ENCODE assay signal across 23 mouse cellular contexts in genomic region chr5:39069683-39070082, GRCm38 (mm10).
"Had no signal": no experiment of that assay in that cellular context is flagged by ENCODE, and none has a peak within 500 bp of the region (broad histone marks: within the 10 kb centered on the region; RNA-seq: fewer than 3 reads in every experiment).

No protein-coding gene starts in this region.

- H3K4me2 ChIP-seq: limb, embryonic 13.5 days; liver, embryonic 12.5 days; liver, embryonic 15.5 days; neural tube, embryonic 13.5 days had no signal

- H3K9ac ChIP-seq: limb, embryonic 13.5 days; liver, embryonic 12.5 days; liver, embryonic 15.5 days; neural tube, embryonic 13.5 days had no signal

- H3K9me3 ChIP-seq: limb, embryonic 10.5 days; limb, embryonic 13.5 days; liver, embryonic 12.5 days; liver, embryonic 15.5 days; neural tube, embryonic 13.5 days had no signal

- ATAC-seq: liver, embryonic 12.5 days had no signal

- DNase-seq: kidney, adult 18-20 months; kidney, adult 9 months; kidney, postnatal 14 days; layer of hippocampus, adult 9-11 months; liver; lung, adult 2 months; lung, postnatal 10 days; lung, postnatal 36 days; right cerebral cortex, adult 18-20 months; right cerebral cortex, postnatal 14 days; right cerebral cortex, postnatal 4 days; thymus, adult 2 months; thymus, postnatal 14 days; thymus, postnatal 4 days had no signal

- H3K4me3 ChIP-seq: layer of hippocampus, adult 2 months; limb, embryonic 10.5 days; limb, embryonic 13.5 days; liver, embryonic 12.5 days; liver, embryonic 15.5 days; megakaryocyte, embryonic 14.5 days; myocyte; neural tube, embryonic 13.5 days had no signal

- H3K27me3 ChIP-seq: limb, embryonic 13.5 days; liver, embryonic 12.5 days; liver, embryonic 15.5 days; megakaryocyte, embryonic 14.5 days; neural tube, embryonic 13.5 days had no signal

- H3K36me3 ChIP-seq: limb, embryonic 10.5 days; limb, embryonic 13.5 days; liver, embryonic 12.5 days; liver, embryonic 15.5 days; neural tube, embryonic 13.5 days had no signal

- H3K27ac ChIP-seq: layer of hippocampus, adult 2 months; limb, embryonic 10.5 days; limb, embryonic 13.5 days; liver, embryonic 12.5 days; liver, embryonic 15.5 days; neural tube, embryonic 13.5 days; stomach, postnatal 0 days had no signal

- H3K4me1 ChIP-seq: limb, embryonic 10.5 days; liver, embryonic 12.5 days; liver, embryonic 15.5 days; neural tube, embryonic 13.5 days had no signal
